Mouse (Mus musculus): ENCODE measurements around the gene Homer1.

The Homer1 gene

GRCm38 (mm10) chr13:93299316-93299715 is at the start of gene Homer1:
TSS of gene Homer1 (plus strand) at chr13:93299635.
- DNase-seq (ENCODE audit: low spot score in 2 of 2) = no peak

DNA sequence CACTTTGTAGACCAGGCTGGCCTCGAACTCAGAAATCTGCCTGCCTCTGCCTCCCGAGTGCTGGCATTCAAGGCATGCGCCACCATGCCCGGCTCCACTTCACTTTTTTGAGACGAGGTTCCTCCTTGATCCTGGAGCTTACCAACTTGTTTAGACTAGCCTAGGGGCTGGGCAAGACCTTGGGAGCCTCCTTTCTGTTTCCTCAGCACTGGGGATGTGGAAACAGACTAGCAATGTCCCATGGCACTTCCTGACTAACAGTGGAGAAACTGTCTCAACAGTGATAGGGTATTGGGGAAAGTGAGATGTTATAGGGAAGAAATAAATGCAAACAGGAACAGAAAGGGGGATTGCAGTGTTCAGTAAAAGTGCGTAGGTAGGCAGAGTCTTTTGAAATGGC is 47.7 kb upstream of the Homer1 start:
- DNase-seq (ENCODE audit: low spot score in 2 of 2) = no peak

DNA sequence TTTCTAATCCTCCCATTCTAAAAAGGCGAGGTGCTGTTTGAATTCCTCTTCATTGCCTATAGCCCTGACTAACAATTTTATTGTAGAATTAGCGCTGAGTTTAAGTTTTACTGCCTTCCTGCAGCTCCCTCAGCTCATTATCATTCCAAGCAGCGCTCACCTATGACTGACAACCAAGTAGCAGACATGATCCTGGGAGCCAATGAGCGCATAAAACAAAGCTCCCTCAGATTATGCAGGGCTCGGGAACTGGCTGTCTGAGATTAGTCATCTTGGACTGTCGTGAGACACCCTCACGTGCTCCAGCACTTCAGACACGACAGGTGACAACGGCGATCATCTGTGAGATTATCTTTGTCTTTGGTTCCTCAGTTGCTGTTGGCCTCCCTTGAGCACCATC is 47.3 kb upstream of the Homer1 start:
- no peak for DNase-seq (ENCODE audit: low spot score in 2 of 2)

DNA sequence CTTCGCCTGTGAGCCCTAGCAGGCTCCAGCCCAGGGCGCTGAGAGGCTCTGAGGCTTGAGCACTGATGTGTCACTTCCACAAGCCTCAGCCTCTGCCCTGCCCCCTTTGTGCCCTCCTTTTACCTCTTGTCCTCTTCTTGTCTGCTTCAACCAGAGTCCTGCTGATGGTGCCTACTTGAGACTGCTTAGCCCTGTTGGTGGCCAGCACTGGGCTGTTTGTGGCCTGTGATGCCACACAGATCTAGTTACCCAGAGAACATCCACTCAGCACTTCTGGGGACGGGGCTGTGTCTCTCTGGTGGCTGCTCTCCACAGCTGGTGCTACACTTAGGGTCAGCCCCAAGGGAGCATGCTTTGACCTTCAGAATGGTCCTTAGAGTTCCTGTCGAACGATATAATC is 46.5 kb upstream of the Homer1 start:
- no peak for DNase-seq (ENCODE audit: low spot score in 2 of 2)

DNA sequence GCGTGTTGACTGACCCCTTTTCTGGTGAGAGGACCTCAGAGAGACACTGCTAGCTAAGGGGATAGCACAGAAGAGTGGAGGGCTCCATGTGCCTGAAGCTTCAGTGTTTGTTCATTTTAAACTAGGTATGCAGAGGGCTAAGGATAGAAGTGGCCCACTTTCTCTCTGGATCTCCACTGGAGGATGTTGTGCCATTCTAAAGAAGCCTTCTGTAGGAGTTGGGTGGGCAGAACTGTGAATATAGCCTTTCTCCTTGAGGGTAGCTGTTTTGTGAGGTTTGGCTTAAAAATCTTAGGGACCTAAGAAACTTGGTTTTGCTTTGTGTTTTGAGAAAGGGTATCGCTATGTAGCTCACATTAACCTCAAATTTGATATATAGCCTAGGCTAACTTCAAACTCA is 32.3 kb upstream of the Homer1 start:
- no peak for DNase-seq (ENCODE audit: low spot score in 2 of 2)

- DNase-seq (ENCODE audit: low spot score in 2 of 2) = no peak
Measured at GRCm38 (mm10) chr13:93300581-93300980, 1.1 kb downstream of the Homer1 start.

- no peak for DNase-seq (ENCODE audit: low spot score in 2 of 2)
Measured at GRCm38 (mm10) chr13:93301060-93301459, 1.6 kb downstream of the Homer1 start.

DNA sequence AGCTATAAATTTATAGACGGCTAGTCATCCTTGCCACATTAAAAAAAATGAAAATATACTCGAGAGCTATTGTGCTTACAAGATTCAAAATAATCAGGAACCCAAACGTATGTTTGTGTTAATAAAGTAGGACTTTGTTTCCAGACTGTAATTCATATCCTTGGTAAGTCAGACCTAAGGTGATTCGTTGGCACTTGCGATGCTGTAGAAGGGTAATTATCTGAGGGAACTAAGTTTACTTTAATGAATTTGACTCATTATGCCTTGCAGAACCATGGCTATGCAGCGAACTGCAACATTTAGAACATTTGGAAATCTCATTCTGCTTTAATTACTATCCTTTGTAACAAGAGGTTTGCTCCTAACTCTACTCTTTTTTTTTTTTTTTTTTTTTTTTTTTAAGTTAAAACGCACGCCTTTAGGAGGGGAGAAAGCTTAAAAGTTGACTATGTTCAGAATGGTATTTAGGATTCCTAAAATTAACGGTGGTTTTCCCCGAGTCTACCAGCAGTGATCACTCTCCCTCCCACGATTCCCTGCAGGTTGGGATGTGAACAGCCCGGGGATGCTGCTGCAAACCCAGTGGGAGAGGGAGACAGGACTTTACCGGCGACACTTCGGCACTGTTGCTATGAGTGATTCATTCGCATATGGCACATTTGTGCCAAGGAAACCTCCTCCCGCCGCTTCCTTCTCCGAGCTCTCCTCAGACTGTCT is 3.6 kb downstream of the Homer1 start:
- no peak for DNase-seq (ENCODE audit: low spot score in 2 of 2)

DNA sequence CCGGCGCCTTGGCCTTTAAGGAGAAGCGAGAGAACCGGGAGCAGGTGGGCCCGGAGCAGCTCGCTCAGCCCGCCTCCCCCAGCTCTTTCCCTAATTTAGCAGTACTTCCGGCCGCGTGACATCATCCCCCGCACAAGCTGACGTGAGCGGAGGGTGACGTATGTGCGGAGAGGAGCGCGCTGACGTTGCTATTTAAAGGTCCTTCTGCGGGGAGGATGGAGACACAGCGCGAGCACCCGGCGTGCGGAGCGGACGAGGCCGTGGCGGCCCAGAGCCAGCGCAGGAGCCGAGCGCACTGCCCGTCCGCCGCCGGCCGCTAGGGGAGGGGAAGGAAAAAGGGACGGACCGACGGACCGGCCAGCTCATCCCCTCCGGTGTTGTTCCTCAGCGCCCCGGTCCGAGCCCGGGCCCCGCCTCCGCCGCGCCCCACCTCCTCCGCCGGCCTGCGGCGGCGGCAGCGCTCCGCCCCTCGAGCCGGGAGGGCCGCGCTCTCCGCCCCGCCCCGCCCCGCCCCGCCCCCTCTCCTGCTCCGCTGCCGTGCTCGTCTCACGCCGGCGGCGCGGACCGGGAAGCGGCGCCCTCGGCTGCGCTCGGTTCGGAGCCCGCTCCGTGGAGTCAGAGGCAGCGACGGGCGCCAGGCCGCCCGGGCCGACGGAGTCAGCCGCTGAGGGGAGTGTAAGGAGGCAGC is 4.3 kb downstream of the Homer1 start:
- peak; percentile 95 to 97 for DNase-seq (ENCODE audit: low spot score in 2 of 2)

DNA sequence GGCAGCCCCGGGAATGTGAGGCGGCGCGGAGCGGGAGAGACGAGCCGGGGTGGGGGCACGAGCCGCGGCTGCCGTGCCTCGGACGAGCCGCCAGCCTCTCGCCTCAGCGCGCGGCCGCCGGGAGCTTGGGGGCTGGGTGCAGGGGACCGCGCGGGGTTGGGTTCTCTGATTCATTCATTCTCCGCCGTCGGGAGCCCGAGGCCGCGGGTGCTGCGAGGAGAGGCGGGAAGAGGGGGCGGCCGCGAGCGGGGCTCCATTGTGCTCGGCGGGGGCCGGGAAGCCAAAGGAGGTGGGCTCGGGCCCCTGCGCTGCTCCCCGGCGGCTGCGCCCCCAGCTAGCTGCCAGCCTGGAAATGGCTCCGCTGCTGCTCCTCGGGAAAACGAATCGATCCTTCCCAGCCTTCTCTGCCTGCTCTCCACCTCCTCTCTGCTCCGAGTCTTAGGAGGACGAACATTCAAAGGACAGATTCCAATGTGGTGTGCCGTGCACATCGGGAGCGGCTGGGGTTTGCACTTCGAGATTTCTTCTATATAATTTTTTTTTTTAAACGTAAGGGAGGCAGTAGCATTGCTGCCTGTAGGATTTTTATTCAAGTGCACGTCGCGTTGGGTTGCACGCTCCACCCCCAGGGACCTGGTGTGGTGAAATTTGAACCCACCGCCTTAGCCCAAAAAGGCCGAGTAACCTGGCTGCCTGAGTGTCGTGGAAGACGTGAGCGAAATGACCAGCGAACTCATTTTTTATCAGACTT is 5.0 kb downstream of the Homer1 start:
- peak in 1 of 2 experiments; percentile 23 for DNase-seq (ENCODE audit: low spot score in 2 of 2)

DNA sequence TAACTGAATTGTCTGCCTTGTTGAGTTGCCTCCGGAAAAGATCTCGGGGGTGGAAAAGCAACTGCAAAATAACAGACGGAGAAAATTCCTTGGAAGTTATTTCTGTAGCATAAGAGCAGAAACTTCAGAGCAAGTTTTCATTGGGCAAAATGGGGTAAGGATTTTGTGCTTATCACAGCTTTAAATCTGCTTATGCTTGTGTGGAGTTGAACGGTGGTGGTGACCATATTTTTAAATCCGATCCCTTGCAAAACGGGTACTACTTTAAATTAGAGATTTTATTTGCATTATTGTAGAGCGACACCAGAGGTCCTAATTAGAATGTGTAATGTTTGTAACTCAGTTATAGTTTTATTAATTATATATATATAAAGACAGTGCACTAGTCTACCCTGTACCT is 5.7 kb downstream of the Homer1 start:
- DNase-seq (ENCODE audit: low spot score in 2 of 2) = no peak

- DNase-seq (ENCODE audit: low spot score in 2 of 2) = no peak
Measured at GRCm38 (mm10) chr13:93305636-93306035, 6.2 kb downstream of the Homer1 start.

GRCm38 (mm10) chr13:93306545-93306944 is 7.1 kb downstream of the Homer1 start:
- DNase-seq (ENCODE audit: low spot score in 2 of 2) = no peak

DNA sequence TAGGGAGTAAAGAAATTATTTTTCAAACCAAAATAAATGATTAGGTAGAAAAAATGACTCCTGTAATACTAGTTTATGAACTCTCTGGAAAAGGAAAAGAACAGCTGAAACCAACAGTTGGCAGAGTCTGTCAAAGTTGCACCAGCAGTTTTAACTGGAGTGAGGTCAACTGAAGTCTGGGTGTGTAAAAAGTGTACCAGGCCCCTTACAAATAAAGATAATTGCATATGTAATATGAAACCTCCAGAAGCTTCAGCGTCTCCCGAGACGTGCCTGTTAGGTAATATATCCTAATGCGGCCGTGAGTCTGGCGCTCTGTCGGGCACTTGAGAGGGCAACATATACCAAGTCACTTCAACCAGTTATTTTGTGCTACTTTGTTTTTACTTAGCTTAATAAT is 8.3 kb downstream of the Homer1 start:
- DNase-seq (ENCODE audit: low spot score in 2 of 2) = no peak

DNA sequence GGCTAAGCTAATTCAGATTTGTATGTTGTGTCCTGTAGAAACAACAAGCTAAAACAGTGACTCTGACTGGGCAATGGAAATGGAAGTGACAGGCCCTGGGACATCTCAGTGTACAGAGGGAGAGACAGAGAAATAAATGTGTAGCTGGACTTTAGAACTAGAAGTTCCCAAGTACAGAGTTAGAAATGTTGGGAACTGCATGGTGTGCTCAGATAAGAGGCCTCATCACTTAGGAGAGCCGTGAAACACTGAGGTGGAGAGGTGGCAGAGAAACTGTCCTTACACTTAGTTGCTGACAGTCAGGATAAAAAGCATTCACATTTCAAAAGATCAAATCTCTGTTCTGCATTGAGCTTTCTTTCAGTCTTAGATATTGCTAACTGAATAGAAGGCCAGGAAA is 9.9 kb downstream of the Homer1 start:
- DNase-seq (ENCODE audit: low spot score in 2 of 2) = peak in 1 of 2 experiments; percentile 9

GRCm38 (mm10) chr13:93312518-93312917 is 13.1 kb downstream of the Homer1 start:
- no peak for DNase-seq (ENCODE audit: low spot score in 2 of 2)

DNA sequence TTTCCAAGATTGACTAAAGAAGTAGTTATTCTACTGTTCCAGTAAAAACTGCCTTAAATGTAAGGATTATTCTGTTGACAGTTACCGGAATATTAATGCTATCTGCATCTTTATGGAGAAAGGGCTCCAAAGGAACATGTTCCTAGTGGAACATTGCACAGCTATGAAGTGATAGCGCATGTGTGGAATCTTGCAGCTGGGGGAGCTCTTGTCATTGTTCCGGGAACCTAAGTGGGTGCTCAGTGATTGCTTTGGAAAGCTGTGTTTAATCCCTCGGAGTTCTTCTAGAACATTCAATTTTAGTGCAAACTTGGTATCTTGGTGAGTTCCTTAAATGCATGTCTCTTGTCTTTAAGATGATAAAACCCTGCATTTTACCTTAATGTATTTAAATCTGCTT is 14.9 kb downstream of the Homer1 start:
- peak in 1 of 2 experiments; percentile 20 for DNase-seq (ENCODE audit: low spot score in 2 of 2)

GRCm38 (mm10) chr13:93320089-93320488 is 20.7 kb downstream of the Homer1 start:
- no peak for DNase-seq (ENCODE audit: low spot score in 2 of 2)

DNA sequence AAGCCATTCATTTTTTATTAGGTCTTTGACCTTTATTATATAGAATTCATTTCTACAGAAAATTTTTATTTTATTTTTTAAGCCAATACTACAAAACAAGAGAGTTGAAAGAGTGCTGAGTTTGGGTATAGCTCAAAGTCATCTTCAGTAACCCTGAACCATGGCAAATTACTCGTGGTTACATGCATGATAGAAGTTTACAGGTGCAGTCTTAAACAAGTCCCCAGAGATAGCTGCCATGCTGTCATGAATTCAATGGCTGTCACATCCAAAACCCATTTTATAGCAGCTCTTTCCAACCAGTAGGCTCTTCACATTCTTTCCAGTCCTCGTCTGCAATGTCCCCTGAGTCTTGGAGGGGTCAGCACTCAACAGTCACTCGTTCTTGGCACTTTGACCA is 26.9 kb downstream of the Homer1 start:
- DNase-seq (ENCODE audit: low spot score in 2 of 2) = no peak

- no peak for DNase-seq (ENCODE audit: low spot score in 2 of 2)
Measured at GRCm38 (mm10) chr13:93331721-93332120, 32.3 kb downstream of the Homer1 start.

DNA sequence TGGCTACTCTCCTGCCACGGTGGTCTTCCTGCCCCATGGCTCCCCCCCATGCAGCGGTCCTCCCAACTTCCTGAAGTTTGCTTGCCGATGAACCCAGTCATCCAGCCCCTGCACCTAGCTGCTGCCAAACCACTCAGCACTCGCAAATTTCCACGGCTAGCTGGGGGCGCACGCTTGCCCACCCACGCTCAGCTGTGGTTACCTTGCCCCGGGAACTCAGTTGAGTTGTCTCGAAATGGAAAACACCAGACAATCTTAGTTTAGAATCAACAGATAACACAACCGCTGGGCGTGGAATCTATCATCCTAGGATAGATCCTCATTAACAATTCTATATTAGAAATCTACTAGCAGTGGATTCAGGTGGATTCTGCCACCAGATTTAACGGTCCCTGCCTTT is 33.1 kb downstream of the Homer1 start:
- DNase-seq (ENCODE audit: low spot score in 2 of 2) = no peak

DNA sequence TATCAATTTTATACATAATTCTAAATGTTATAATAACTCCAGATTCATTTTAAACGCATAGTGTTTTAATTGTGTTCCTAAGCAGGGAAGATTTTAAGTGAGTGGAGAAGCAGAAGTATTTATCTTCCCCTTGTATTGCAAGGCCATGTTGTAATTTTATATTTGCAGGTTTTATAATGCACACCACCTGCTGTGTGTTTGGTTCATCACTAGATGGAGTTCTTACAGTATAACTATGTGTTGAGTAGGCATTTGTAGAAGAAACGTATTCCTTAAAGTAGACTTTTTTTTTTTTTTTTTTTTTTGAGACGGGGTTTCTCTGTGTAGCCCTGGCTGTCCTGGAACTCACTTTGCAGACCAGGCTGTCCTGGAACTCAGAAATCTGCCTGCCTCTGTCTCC is 35.9 kb downstream of the Homer1 start:
- no peak for DNase-seq (ENCODE audit: low spot score in 2 of 2)

- DNase-seq (ENCODE audit: low spot score in 2 of 2) = no peak
Measured at GRCm38 (mm10) chr13:93338394-93338793, 39.0 kb downstream of the Homer1 start.
